Mouse (Mus musculus) CH12.LX (cell line): ENCODE results near the gene Lrp5. TPM values are rescaled to one million over a fixed set of nuclear protein-coding genes. Genes with fewer than 3 reads are reported as not detected.

Experiments
- DNase-seq: peaks from one replicate; pipeline ENCODE4 v3.0.0-alpha.2; 2013; ENCODE audit errors: extremely low read depth
- H3K27ac ChIP-seq: 2 replicates; pipeline ENCODE4 v1.5.1; 2012; ENCODE audit warnings: low read depth, mild to moderate bottlenecking, control low read depth, moderate library complexity; ENCODE audit not compliant: insufficient read depth
- H3K27me3 ChIP-seq: replicated peaks from 2 replicates; pipeline ENCODE3; 2012; ENCODE audit warnings: inconsistent platforms
- H3K36me3 ChIP-seq, 2 experiments: replicated peaks in 1 of 2; 2 replicates each; pipeline versions ENCODE3 to v1.6.1; 2012; ENCODE audit warnings: inconsistent platforms in 1 of 2, low read length in 1 of 2, mild to moderate bottlenecking in 1 of 2, mixed read lengths in 1 of 2, moderate library complexity in 1 of 2; ENCODE audit not compliant: control insufficient read depth in 1 of 2, insufficient read depth in 1 of 2
- H3K4me1 ChIP-seq, 2 experiments: 2 replicates each; pipeline ENCODE4 v1.6.1; 2012; ENCODE audit warnings: inconsistent platforms in 1 of 2, moderate library complexity in 1 of 2; ENCODE audit not compliant: insufficient read depth in 2 of 2, control insufficient read depth in 1 of 2
- H3K4me2 ChIP-seq: 2 replicates; pipeline ENCODE4 v1.6.1; 2012; ENCODE audit warnings: low read depth, mild to moderate bottlenecking, control low read depth; ENCODE audit not compliant: poor library complexity, insufficient read depth, severe bottlenecking
- H3K4me3 ChIP-seq, 3 experiments: fragments of 150-350 bp in 1 of 3; sonication (generic) in 1 of 3; replicated peaks in 1 of 3; 2 replicates each; pipeline versions ENCODE3 to v1.5.1; 2011 to 2012; ENCODE audit warnings: low read depth in 2 of 3, low read length in 2 of 3, mild to moderate bottlenecking in 2 of 3, moderate library complexity in 2 of 3, control low read depth in 1 of 3, improper control_type of control experiment in 1 of 3, inconsistent platforms in 1 of 3, mixed read lengths in 1 of 3; ENCODE audit not compliant: poor library complexity in 1 of 3
- H3K79me2 ChIP-seq: replicated peaks from 2 replicates; pipeline ENCODE4 v1.6.1; 2012; ENCODE audit warnings: mild to moderate bottlenecking, moderate library complexity; ENCODE audit not compliant: control insufficient read depth, poor library complexity, insufficient read depth, severe bottlenecking; ENCODE audit errors: extremely low read depth
- H3K9ac ChIP-seq: 2 replicates; pipeline ENCODE4 v1.6.1; 2012; ENCODE audit warnings: low read depth, mild to moderate bottlenecking, control low read depth, moderate library complexity; ENCODE audit not compliant: insufficient read depth
- H3K9me3 ChIP-seq: replicated peaks from 2 replicates; pipeline ENCODE3; 2012; ENCODE audit warnings: low read length, inconsistent platforms, mixed read lengths
- BHLHE40 ChIP-seq: IDR thresholded peaks from 2 replicates; pipeline ENCODE4 v1.6.1; 2011; ENCODE audit warnings: mild to moderate bottlenecking, low read depth, low read length, improper control_type of control experiment
- CHD2 ChIP-seq: IDR thresholded peaks from 2 replicates; pipeline ENCODE4 v1.6.1; 2011; ENCODE audit warnings: low read length, improper control_type of control experiment
- CTCF ChIP-seq, 2 experiments: IDR thresholded peaks in 1 of 2; conservative IDR thresholded peaks in 1 of 2; 2 replicates each; pipeline ENCODE4 v1.5.1; 2011 to 2012; ENCODE audit warnings: low read depth in 2 of 2, low read length in 2 of 2, improper control_type of control experiment in 1 of 2, inconsistent platforms in 1 of 2, mild to moderate bottlenecking in 1 of 2, moderate library complexity in 1 of 2
- E2F4 ChIP-seq: IDR thresholded peaks from 2 replicates; pipeline ENCODE4 v1.6.1; 2011; ENCODE audit warnings: low read depth, low read length, improper control_type of control experiment; ENCODE audit not compliant: insufficient replicate concordance
- EP300 ChIP-seq: IDR thresholded peaks from 2 replicates; pipeline ENCODE4 v1.6.1; 2011; ENCODE audit warnings: low read length, improper control_type of control experiment
- ETS1 ChIP-seq: conservative IDR thresholded peaks from 2 replicates; pipeline ENCODE4 v1.6.1; 2012; ENCODE audit warnings: low read depth, mild to moderate bottlenecking, inconsistent platforms, low read length, improper control_type of control experiment, moderate library complexity
- IRF4 ChIP-seq: IDR thresholded peaks from 2 replicates; pipeline ENCODE4 v1.6.1; 2014; ENCODE audit warnings: low read depth, mild to moderate bottlenecking, inconsistent platforms, low read length, improper control_type of control experiment
- JUN ChIP-seq: IDR thresholded peaks from 2 replicates; pipeline ENCODE4 v1.6.1; 2011; ENCODE audit warnings: low read depth, mild to moderate bottlenecking, low read length, improper control_type of control experiment, moderate library complexity; ENCODE audit not compliant: insufficient read depth
- KAT2A ChIP-seq: IDR thresholded peaks from 2 replicates; pipeline ENCODE4 v1.6.1; 2012; ENCODE audit warnings: low read length, improper control_type of control experiment, inconsistent platforms; ENCODE audit not compliant: insufficient replicate concordance
- MAX ChIP-seq: IDR thresholded peaks from 2 replicates; pipeline ENCODE4 v1.6.1; 2011; ENCODE audit warnings: low read length, improper control_type of control experiment
- MYC ChIP-seq: IDR thresholded peaks from 2 replicates; pipeline ENCODE4 v1.6.1; 2011; ENCODE audit warnings: low read depth, mild to moderate bottlenecking, improper control_type of control experiment, low read length
- NELFE ChIP-seq: IDR thresholded peaks from 2 replicates; pipeline ENCODE4 v1.6.1; 2011; ENCODE audit warnings: low read depth, low read length, improper control_type of control experiment
- POLR2A ChIP-seq: IDR thresholded peaks from 2 replicates; pipeline ENCODE4 v1.6.1; 2011; ENCODE audit warnings: low read depth, mild to moderate bottlenecking, improper control_type of control experiment, low read length
- RCOR1 ChIP-seq: conservative IDR thresholded peaks from 2 replicates; pipeline ENCODE4 v1.6.1; 2012; ENCODE audit warnings: low read depth, mild to moderate bottlenecking, inconsistent platforms, low read length, improper control_type of control experiment
- SIN3A ChIP-seq: IDR thresholded peaks from 2 replicates; pipeline ENCODE4 v1.6.1; 2012; ENCODE audit warnings: low read length, improper control_type of control experiment, inconsistent platforms
- TBP ChIP-seq: conservative IDR thresholded peaks from 2 replicates; pipeline ENCODE4 v1.6.1; 2011; ENCODE audit warnings: low read depth, low read length, improper control_type of control experiment
- ZC3H11A ChIP-seq: IDR thresholded peaks from 2 replicates; pipeline ENCODE4 v1.6.1; 2012; ENCODE audit warnings: low read depth, mild to moderate bottlenecking, inconsistent platforms, low read length, improper control_type of control experiment
- ZNF384 ChIP-seq: IDR thresholded peaks from 2 replicates; pipeline ENCODE4 v1.6.1; 2012; ENCODE audit warnings: low read depth, low read length, improper control_type of control experiment, inconsistent platforms
- dilution Hi-C: fragments of 300-500 bp; cut with MboI; formaldehyde crosslinking; loops from 2 replicates; pipeline ENCODE4 v1.14.3; 2020; ENCODE audit warnings: low sequenced_read_pairs; ENCODE audit not compliant: extremely low pct_unique_long_range_greater_than_20kb, extremely low pct_ligation_motif_present
- in situ Hi-C: fragments of 300-500 bp; cut with MboI; formaldehyde crosslinking; loops from 3 replicates; pipeline ENCODE4 v1.14.3; 2019; ENCODE audit warnings: low sequenced_read_pairs, low pct_ligation_motif_present, low pct_unique_long_range_greater_than_20kb, mixed read lengths
- polyA plus RNA-seq: library from polyadenylated mRNA; unstranded; fragments of >175 nt; gene quantifications from 2 replicates; pipeline ENCODE4 v1.2.1, GENCODE M21; 2012; ENCODE audit warnings: low read depth; ENCODE audit not compliant: insufficient read length
- total RNA-seq, 2 experiments: library from RNA; depleted of rRNA; stranded (reverse); fragments of 300-350 nt in 1 of 2; fragments of >200 nt in 1 of 2; gene quantifications; 2 replicates each; pipeline ENCODE4 v1.2.3; 2012 to 2014

Lrp5 gene
- total and polyA plus RNA-seq, 3 experiments = 0.13 to 1.4 (median 1.1) TPM

DNA sequence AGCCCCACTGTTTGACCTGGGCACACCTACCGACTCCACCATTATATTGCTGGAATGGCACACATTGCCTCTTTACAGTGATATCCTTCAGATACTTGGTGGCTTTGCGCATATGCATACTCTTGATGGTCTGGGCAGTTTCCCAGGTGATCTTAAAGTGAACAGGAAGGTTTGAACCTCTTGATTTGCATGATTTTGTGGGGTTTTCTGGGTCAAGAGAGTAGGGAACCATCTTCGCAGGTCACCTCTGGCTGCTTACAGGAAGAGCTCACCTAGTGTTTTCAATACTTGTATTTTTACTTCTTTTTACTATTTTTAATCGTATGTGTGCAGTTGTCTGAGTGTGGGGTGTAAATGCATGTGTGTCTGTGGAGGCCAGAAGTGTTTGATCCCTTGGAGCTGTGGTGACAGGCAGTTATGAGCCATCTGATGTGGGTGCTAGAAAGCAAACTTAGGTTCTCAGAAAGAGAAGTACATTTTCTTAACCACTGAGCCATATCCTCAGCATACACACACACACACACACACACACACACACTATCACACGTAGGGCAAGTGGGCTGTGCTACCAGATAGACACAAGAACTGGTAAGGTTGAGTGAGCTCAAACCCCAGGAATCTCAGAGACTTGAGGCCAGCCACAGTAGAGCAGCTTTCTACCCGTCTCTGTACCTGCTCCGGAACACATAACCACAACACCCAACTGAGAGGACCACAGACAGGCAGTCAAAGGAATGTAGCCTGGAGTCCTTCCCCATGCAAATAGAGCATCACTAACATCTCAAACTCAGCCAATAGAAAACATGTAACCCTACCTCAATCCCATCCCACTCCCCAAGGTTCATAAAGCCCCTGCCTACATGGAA lies 44.6 kb upstream of the Lrp5 start:
- H3K36me3 ChIP-seq = no peaks in the 10 kb centered on the region
- no peaks in the 10 kb centered on the region for H3K79me2 ChIP-seq
- no peak for DNase-seq
- dilution Hi-C loops = no loop called here
- no peaks in the 10 kb centered on the region for H3K27me3 ChIP-seq
- H3K4me3 ChIP-seq = no peak overlapping the region
- no peak overlapping the region for H3K27ac ChIP-seq
- in situ Hi-C loops = no loop called here
- peaks cover 0 to 15% of the 10 kb centered on the region in 2 experiments; a peak in 2 of 4 replicates for H3K4me1 ChIP-seq
- TF ChIP-seq CHD2 (no peak), BHLHE40 (no peak), SIN3A (no peak), E2F4 (no peak), MYC (no peak), JUN (no peak), NELFE (no peak), IRF4 (no peak), TBP (no peak), MAX (no peak), ZC3H11A (no peak), EP300 (no peak), CTCF (conservative IDR thresholded peaks at IDR 0.05 in 1 of 2, IDR thresholded peaks at IDR 0.05 in 1 of 2; ENCODE audit: low read depth in 2 of 2, low read length in 2 of 2) (no peak)
- no peaks in the 10 kb centered on the region for H3K9me3 ChIP-seq
- no peak overlapping the region for H3K4me2 ChIP-seq
- H3K9ac ChIP-seq = no peak overlapping the region

DNA sequence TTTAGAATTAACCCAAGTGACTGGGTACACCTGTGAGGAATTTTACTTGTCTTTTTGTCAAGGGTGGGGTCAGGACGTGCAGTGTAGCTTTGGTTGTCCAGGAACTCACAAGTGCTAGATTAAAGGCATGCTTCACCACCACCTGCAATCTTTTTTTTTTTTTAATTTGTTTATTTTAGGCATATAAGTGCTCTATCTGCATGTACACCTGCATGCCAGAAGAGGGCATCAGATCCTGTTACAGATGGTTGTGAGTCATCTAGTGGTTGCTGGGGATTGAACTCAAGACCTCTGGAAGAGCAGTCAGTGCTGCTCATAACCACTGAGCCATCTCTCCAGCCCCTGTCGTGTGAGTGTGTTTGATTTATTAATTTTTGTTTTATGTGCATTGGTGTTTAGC lies 42.5 kb upstream of the Lrp5 start:
- dilution Hi-C loops = no loop called here
- DNase-seq = no peak
- H3K27ac ChIP-seq = no peak overlapping the region
- no peaks in the 10 kb centered on the region for H3K36me3 ChIP-seq
- H3K4me1 ChIP-seq = peaks cover 0 to 15% of the 10 kb centered on the region in 2 experiments; a peak in 2 of 4 replicates
- no peak overlapping the region for H3K4me2 ChIP-seq
- in situ Hi-C loops = no loop called here
- H3K27me3 ChIP-seq = no peaks in the 10 kb centered on the region
- H3K4me3 ChIP-seq = no peak overlapping the region
- no peaks in the 10 kb centered on the region for H3K79me2 ChIP-seq
- no peak for TF ChIP-seq TBP
- TF ChIP-seq CHD2 = no peak
- TF ChIP-seq RCOR1 = no peak
- no peak for TF ChIP-seq ETS1
- no peak for TF ChIP-seq POLR2A
- TF ChIP-seq ZNF384 = 0 out of 2 replicates have a peak, but pooled peaks have one; percentile 18
- peak in 1 of 2 experiments; percentile 35; a peak in 2 of 4 replicates for TF ChIP-seq CTCF (conservative IDR thresholded peaks at IDR 0.05 in 1 of 2, IDR thresholded peaks at IDR 0.05 in 1 of 2; ENCODE audit: low read depth in 2 of 2, low read length in 2 of 2)
- no peak for TF ChIP-seq KAT2A
- peaks cover under 1% of the 10 kb centered on the region for H3K9me3 ChIP-seq
- no peak overlapping the region for H3K9ac ChIP-seq
